Mouse (Mus musculus) CH12.LX (cell line): ENCODE results near the gene Med19. TPM values are rescaled to one million over a fixed set of nuclear protein-coding genes. Genes with fewer than 3 reads are reported as not detected.

Experiments used
- DNase-seq: peaks from one replicate; pipeline ENCODE4 v3.0.0-alpha.2; 2013; ENCODE audit errors: extremely low read depth
- H3K27ac ChIP-seq: 2 replicates; pipeline ENCODE4 v1.5.1; 2012; ENCODE audit warnings: low read depth, mild to moderate bottlenecking, control low read depth, moderate library complexity; ENCODE audit not compliant: insufficient read depth
- H3K27me3 ChIP-seq: replicated peaks from 2 replicates; pipeline ENCODE3; 2012; ENCODE audit warnings: inconsistent platforms
- H3K36me3 ChIP-seq, 2 experiments: replicated peaks in 1 of 2; 2 replicates each; pipeline versions ENCODE3 to v1.6.1; 2012; ENCODE audit warnings: inconsistent platforms in 1 of 2, low read length in 1 of 2, mild to moderate bottlenecking in 1 of 2, mixed read lengths in 1 of 2, moderate library complexity in 1 of 2; ENCODE audit not compliant: control insufficient read depth in 1 of 2, insufficient read depth in 1 of 2
- H3K4me1 ChIP-seq, 2 experiments: 2 replicates each; pipeline ENCODE4 v1.6.1; 2012; ENCODE audit warnings: inconsistent platforms in 1 of 2, moderate library complexity in 1 of 2; ENCODE audit not compliant: insufficient read depth in 2 of 2, control insufficient read depth in 1 of 2
- H3K4me2 ChIP-seq: 2 replicates; pipeline ENCODE4 v1.6.1; 2012; ENCODE audit warnings: low read depth, mild to moderate bottlenecking, control low read depth; ENCODE audit not compliant: poor library complexity, insufficient read depth, severe bottlenecking
- H3K4me3 ChIP-seq, 3 experiments: fragments of 150-350 bp in 1 of 3; sonication (generic) in 1 of 3; replicated peaks in 1 of 3; 2 replicates each; pipeline versions ENCODE3 to v1.5.1; 2011 to 2012; ENCODE audit warnings: low read depth in 2 of 3, low read length in 2 of 3, mild to moderate bottlenecking in 2 of 3, moderate library complexity in 2 of 3, control low read depth in 1 of 3, improper control_type of control experiment in 1 of 3, inconsistent platforms in 1 of 3, mixed read lengths in 1 of 3; ENCODE audit not compliant: poor library complexity in 1 of 3
- H3K79me2 ChIP-seq: replicated peaks from 2 replicates; pipeline ENCODE4 v1.6.1; 2012; ENCODE audit warnings: mild to moderate bottlenecking, moderate library complexity; ENCODE audit not compliant: control insufficient read depth, poor library complexity, insufficient read depth, severe bottlenecking; ENCODE audit errors: extremely low read depth
- H3K9ac ChIP-seq: 2 replicates; pipeline ENCODE4 v1.6.1; 2012; ENCODE audit warnings: low read depth, mild to moderate bottlenecking, control low read depth, moderate library complexity; ENCODE audit not compliant: insufficient read depth
- H3K9me3 ChIP-seq: replicated peaks from 2 replicates; pipeline ENCODE3; 2012; ENCODE audit warnings: low read length, inconsistent platforms, mixed read lengths
- BHLHE40 ChIP-seq: IDR thresholded peaks from 2 replicates; pipeline ENCODE4 v1.6.1; 2011; ENCODE audit warnings: mild to moderate bottlenecking, low read depth, low read length, improper control_type of control experiment
- CHD2 ChIP-seq: IDR thresholded peaks from 2 replicates; pipeline ENCODE4 v1.6.1; 2011; ENCODE audit warnings: low read length, improper control_type of control experiment
- E2F4 ChIP-seq: IDR thresholded peaks from 2 replicates; pipeline ENCODE4 v1.6.1; 2011; ENCODE audit warnings: low read depth, low read length, improper control_type of control experiment; ENCODE audit not compliant: insufficient replicate concordance
- ELF1 ChIP-seq: IDR thresholded peaks from 2 replicates; pipeline ENCODE4 v1.6.1; 2014; ENCODE audit warnings: low read depth, mild to moderate bottlenecking, inconsistent platforms, low read length, improper control_type of control experiment
- GABPA ChIP-seq: IDR thresholded peaks from 2 replicates; pipeline ENCODE4 v1.6.1; 2012; ENCODE audit warnings: low read depth, low read length, improper control_type of control experiment, inconsistent platforms; ENCODE audit not compliant: insufficient replicate concordance
- HCFC1 ChIP-seq: IDR thresholded peaks from 2 replicates; pipeline ENCODE4 v1.6.1; 2012; ENCODE audit warnings: low read depth, mild to moderate bottlenecking, inconsistent platforms, low read length, improper control_type of control experiment
- MAFK ChIP-seq: IDR thresholded peaks from 2 replicates; pipeline ENCODE4 v1.6.1; 2011; ENCODE audit warnings: low read length, improper control_type of control experiment; ENCODE audit not compliant: insufficient replicate concordance
- MAX ChIP-seq: IDR thresholded peaks from 2 replicates; pipeline ENCODE4 v1.6.1; 2011; ENCODE audit warnings: low read length, improper control_type of control experiment
- MAZ ChIP-seq: IDR thresholded peaks from 2 replicates; pipeline ENCODE4 v1.6.1; 2012; ENCODE audit warnings: low read depth, mild to moderate bottlenecking, inconsistent platforms, low read length, improper control_type of control experiment, moderate library complexity
- MYC ChIP-seq: IDR thresholded peaks from 2 replicates; pipeline ENCODE4 v1.6.1; 2011; ENCODE audit warnings: low read depth, mild to moderate bottlenecking, improper control_type of control experiment, low read length
- RAD21 ChIP-seq: IDR thresholded peaks from 2 replicates; pipeline ENCODE4 v1.6.1; 2011; ENCODE audit warnings: low read depth, mild to moderate bottlenecking, low read length, improper control_type of control experiment, moderate library complexity
- RCOR1 ChIP-seq: conservative IDR thresholded peaks from 2 replicates; pipeline ENCODE4 v1.6.1; 2012; ENCODE audit warnings: low read depth, mild to moderate bottlenecking, inconsistent platforms, low read length, improper control_type of control experiment
- SIN3A ChIP-seq: IDR thresholded peaks from 2 replicates; pipeline ENCODE4 v1.6.1; 2012; ENCODE audit warnings: low read length, improper control_type of control experiment, inconsistent platforms
- TBP ChIP-seq: conservative IDR thresholded peaks from 2 replicates; pipeline ENCODE4 v1.6.1; 2011; ENCODE audit warnings: low read depth, low read length, improper control_type of control experiment
- TCF12 ChIP-seq: IDR thresholded peaks from 2 replicates; pipeline ENCODE4 v1.6.1; 2014; ENCODE audit warnings: low read depth, mild to moderate bottlenecking, inconsistent platforms, low read length, improper control_type of control experiment
- ZNF384 ChIP-seq: IDR thresholded peaks from 2 replicates; pipeline ENCODE4 v1.6.1; 2012; ENCODE audit warnings: low read depth, low read length, improper control_type of control experiment, inconsistent platforms
- dilution Hi-C: fragments of 300-500 bp; cut with MboI; formaldehyde crosslinking; loops from 2 replicates; pipeline ENCODE4 v1.14.3; 2020; ENCODE audit warnings: low sequenced_read_pairs; ENCODE audit not compliant: extremely low pct_unique_long_range_greater_than_20kb, extremely low pct_ligation_motif_present
- in situ Hi-C: fragments of 300-500 bp; cut with MboI; formaldehyde crosslinking; loops from 3 replicates; pipeline ENCODE4 v1.14.3; 2019; ENCODE audit warnings: low sequenced_read_pairs, low pct_ligation_motif_present, low pct_unique_long_range_greater_than_20kb, mixed read lengths
- polyA plus RNA-seq: library from polyadenylated mRNA; unstranded; fragments of >175 nt; gene quantifications from 2 replicates; pipeline ENCODE4 v1.2.1, GENCODE M21; 2012; ENCODE audit warnings: low read depth; ENCODE audit not compliant: insufficient read length
- total RNA-seq, 2 experiments: library from RNA; depleted of rRNA; stranded (reverse); fragments of 300-350 nt in 1 of 2; fragments of >200 nt in 1 of 2; gene quantifications; 2 replicates each; pipeline ENCODE4 v1.2.3; 2012 to 2014

The Med19 gene
- total and polyA plus RNA-seq, 3 experiments = 10.7 to 25.9 (median 23.1) TPM

DNA sequence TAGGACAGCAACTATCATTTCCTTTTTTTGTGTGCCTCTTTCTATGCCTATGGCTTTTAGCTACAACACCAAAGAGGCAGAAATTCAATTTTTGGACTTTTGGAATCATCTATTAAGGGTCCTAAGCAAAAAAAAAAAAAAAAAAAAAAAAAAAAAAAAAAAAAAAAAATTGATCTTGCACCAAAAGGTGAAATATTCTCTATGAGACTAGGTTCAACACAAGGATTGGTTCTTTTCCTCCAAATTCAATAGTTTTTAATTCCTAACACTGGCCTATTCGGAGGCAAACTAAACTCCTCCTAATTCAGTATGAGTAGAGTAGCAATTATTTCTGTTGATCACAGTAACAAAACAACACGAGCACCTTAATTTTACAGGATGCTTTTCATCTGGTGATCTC lies 33.7 kb downstream of the Med19 start:
- Histone ChIP-seq H3K36me3 (peaks cover 27 to 46% of the 10 kb centered on the region in 2 experiments), H3K4me2 (no peak overlapping the region), H3K79me2 (peaks cover 53% of the 10 kb centered on the region), H3K9me3 (no peaks in the 10 kb centered on the region), H3K4me1 (peaks cover 0 to 30% of the 10 kb centered on the region in 2 experiments; a peak in 2 of 4 replicates), H3K4me3 (no peak overlapping the region), H3K27me3 (no peaks in the 10 kb centered on the region), H3K27ac (no peak overlapping the region), H3K9ac (0 out of 2 replicates have a peak overlapping the region, but pooled peaks have one; percentile 25)
- no peak for DNase-seq
- dilution Hi-C loops = no loop called here
- TF ChIP-seq ELF1 (no peak), ZNF384 (peak; percentile 79)
- in situ Hi-C loops = no loop called here

GRCm38 (mm10) chr2:84714422-84714810 lies 36.2 kb downstream of the Med19 start:
- H3K27me3 ChIP-seq = no peaks in the 10 kb centered on the region
- dilution Hi-C loops (no loop called here), in situ Hi-C loops (no loop called here)
- peak overlapping the region; percentile 99 for H3K27ac ChIP-seq
- TF ChIP-seq MAFK (no peak), CHD2 (no peak), GABPA (no peak), TBP (no peak), RCOR1 (no peak), MAZ (no peak), TCF12 (no peak), ELF1 (no peak), MAX (no peak), E2F4 (no peak), HCFC1 (no peak), BHLHE40 (no peak), MYC (no peak), RAD21 (no peak), SIN3A (no peak)
- H3K4me3 ChIP-seq = peak overlapping the region; percentile 70 to 95 (median 90)
- peak overlapping the region; percentile 64; the same call in 1 of the 2 replicates for H3K4me2 ChIP-seq
- DNase-seq = peak; percentile 19
- peak overlapping the region; percentile 98 for H3K9ac ChIP-seq
- H3K9me3 ChIP-seq = no peaks in the 10 kb centered on the region
- H3K36me3 ChIP-seq = peaks cover 13 to 21% of the 10 kb centered on the region in 2 experiments
- H3K79me2 ChIP-seq = peaks cover 36% of the 10 kb centered on the region
- peaks cover 0 to 26% of the 10 kb centered on the region in 2 experiments; a peak in 3 of 4 replicates for H3K4me1 ChIP-seq
